Mouse (Mus musculus): ENCODE measurements around the gene Zfp991.
"Not testable (repeated sequence)": the region's sequence is repeated elsewhere in the genome, so short reads cannot be mapped to it uniquely, and the experiment has no call there.

DNA sequence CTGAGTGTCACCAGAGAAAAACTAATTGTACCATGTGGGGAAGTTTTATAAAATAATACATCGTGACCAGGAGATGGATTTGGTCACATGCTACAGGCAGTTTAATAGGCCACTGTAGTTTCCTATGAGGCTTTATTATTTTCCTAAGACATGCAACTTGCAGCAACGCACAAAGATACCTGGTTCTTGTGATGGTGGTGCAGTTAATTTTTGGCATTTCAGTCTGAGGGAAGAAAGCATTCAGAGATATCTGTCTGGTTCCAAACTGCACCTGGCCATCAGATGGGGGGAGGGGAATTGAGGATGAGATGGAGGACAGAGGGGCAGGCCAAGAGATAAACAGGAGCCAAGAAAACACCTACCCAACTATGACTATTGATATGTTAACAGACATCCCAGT, 1.8 kb downstream of the Zfp991 start:
- TF ChIP-seq POLR2A (IDR thresholded peaks at IDR 0.05; ENCODE audit: borderline replicate concordance, extremely low read depth, insufficient read depth, insufficient read length, poor library complexity, severe bottlenecking); CTCF (IDR thresholded peaks at IDR 0.05; ENCODE audit: borderline replicate concordance, extremely low read depth, insufficient read depth, insufficient read length): not testable (repeated sequence)

Data from brain, embryonic 14.5 days (tissue).